Mouse (Mus musculus) forebrain, embryonic 11.5 days (tissue): ENCODE measurements around the gene Vwa8. TPM values are rescaled to one million over a fixed set of nuclear protein-coding genes. Genes with fewer than 3 reads are reported as not detected.

Source experiments
- ATAC-seq: fragments of 200-750 bp; cut with Nextera tagmentation; replicated peaks from 2 replicates; pipeline ENCODE4 v1.8.0; 2017; ENCODE audit warnings: moderate TSS enrichment; ENCODE audit not compliant: low FRiP score
- DNase-seq: peaks from one replicate; pipeline ENCODE4 v3.0.0-alpha.2; 2017; ENCODE audit warnings: low spot score
- H3K27ac ChIP-seq: fragments of 300-500 bp; sonication (generic); 2 replicates; pipeline ENCODE4 v1.5.1; 2014; ENCODE audit warnings: low read depth, low read length
- H3K27me3 ChIP-seq: fragments of 300-500 bp; sonication (generic); 2 replicates; pipeline ENCODE4 v1.6.1; 2014; ENCODE audit warnings: mild to moderate bottlenecking, low read length, mixed read lengths; ENCODE audit not compliant: control insufficient read depth, insufficient read depth
- H3K36me3 ChIP-seq: fragments of 300-500 bp; sonication (generic); 2 replicates; pipeline ENCODE4 v1.6.1; 2014; ENCODE audit warnings: mild to moderate bottlenecking, low read length, moderate library complexity, mixed read lengths; ENCODE audit not compliant: control insufficient read depth, insufficient read depth
- H3K4me1 ChIP-seq: fragments of 300-500 bp; sonication (generic); replicated peaks from 2 replicates; pipeline ENCODE4 v1.6.1; 2014; ENCODE audit warnings: low read length, mixed read lengths; ENCODE audit not compliant: control insufficient read depth, insufficient read depth
- H3K4me2 ChIP-seq: fragments of 300-500 bp; sonication (generic); 2 replicates; pipeline ENCODE4 v1.6.1; 2014; ENCODE audit warnings: low read depth, mild to moderate bottlenecking, low read length, moderate library complexity, mixed read lengths; ENCODE audit not compliant: severe bottlenecking
- H3K4me3 ChIP-seq: fragments of 300-500 bp; sonication (generic); 2 replicates; pipeline ENCODE4 v1.5.1; 2014; ENCODE audit warnings: low read depth, low read length
- H3K9ac ChIP-seq: fragments of 300-500 bp; sonication (generic); 2 replicates; pipeline ENCODE4 v1.6.1; 2014; ENCODE audit warnings: low read length
- H3K9me3 ChIP-seq: fragments of 300-500 bp; sonication (generic); 2 replicates; pipeline ENCODE4 v1.6.1; 2016; ENCODE audit warnings: low read length, mixed read lengths; ENCODE audit not compliant: control insufficient read depth
- WGBS: fragments of 180-500 bp; shearing (Covaris S2); extraction: QIAGEN DNeasy Blood & Tissue Kit; methylation state at CpG from one replicate; pipeline ENCODE4 v1.1.7; 2014; 5-methylcytosine and 5-hydroxymethylcytosine counted together
- polyA plus RNA-seq: library from polyadenylated mRNA; unstranded; fragments of >200 nt; fragmentation: Nextera tagmentation; extraction: Ambion mirVana; gene quantifications from 2 replicates; pipeline ENCODE4 v1.2.1, GENCODE M21; 2014

Vwa8 gene
- polyA plus RNA-seq, 1 experiment from 2014 or later = 9.2 TPM

GRCm38 (mm10) chr14:79244571-79244970 lies 395.7 kb downstream of the Vwa8 start:
- no peaks in the 10 kb centered on the region for H3K36me3 ChIP-seq
- whole genome bisulfite sequencing = 61% methylated on average over 3 of the region's 3 CpGs
- peaks cover 4% of the 10 kb centered on the region; the same call in 1 of the 2 replicates for H3K9me3 ChIP-seq
- H3K27me3 ChIP-seq = no peaks in the 10 kb centered on the region
- no peak overlapping the region for H3K4me3 ChIP-seq
- no peak for ATAC-seq
- H3K27ac ChIP-seq = no peak overlapping the region
- H3K9ac ChIP-seq = no peak overlapping the region
- no peak overlapping the region for H3K4me2 ChIP-seq
- H3K4me1 ChIP-seq = peaks cover 2% of the 10 kb centered on the region; the same call in 1 of the 2 replicates
- DNase-seq = peak; percentile 49

- no peak overlapping the region for H3K9ac ChIP-seq
- H3K27me3 ChIP-seq = no peaks in the 10 kb centered on the region
- no peak for ATAC-seq
- no peak overlapping the region for H3K27ac ChIP-seq
- no peak overlapping the region for H3K4me3 ChIP-seq
- DNase-seq = no peak
- no peaks in the 10 kb centered on the region for H3K36me3 ChIP-seq
- 77% methylated on average over 5 of the region's 5 CpGs for WGBS
- H3K4me1 ChIP-seq = no peaks in the 10 kb centered on the region
- H3K4me2 ChIP-seq = no peak overlapping the region
- H3K9me3 ChIP-seq = no peaks in the 10 kb centered on the region
Measured at GRCm38 (mm10) chr14:79251727-79252285, 403.0 kb downstream of the Vwa8 start.

Other genes with a start within 250 kb of the Vwa8 start
- 1.3 and 1.8 TPM in 2 replicates for gene Dgkh, start 116.3 kb upstream of the Vwa8 start, polyA plus RNA-seq